21 mouse cellular contexts compared by ENCODE assay signal in genomic region chr12:99821309-99821934, GRCm38 (mm10).
A peak's percentile ranks its signal among the peaks of the same experiment; 100 is the strongest.
DNase-seq lines count a peak whose midpoint lies in the region; ATAC-seq and TF ChIP-seq lines count a peak whose summit lies in the region.
"Had no signal": no experiment of that assay in that cellular context is flagged by ENCODE, and none has a peak within 500 bp of the region (broad histone marks: within the 10 kb centered on the region; RNA-seq: fewer than 3 reads in every experiment).

No protein-coding gene starts in this region.

- H3K4me3 ChIP-seq in forebrain, embryonic 15.5 days = no peak overlapping the region
- no peak overlapping the region for H3K4me3 ChIP-seq in forebrain, embryonic 12.5 days (replicated peaks)
- H3K4me3 ChIP-seq in heart, postnatal 0 days (ENCODE audit: low read depth, low read length) = no peak overlapping the region
- H3K4me3 ChIP-seq in heart, embryonic 11.5 days (ENCODE audit: low read depth, low read length) = no peak overlapping the region
- H3K4me3 ChIP-seq: embryonic facial prominence, embryonic 13.5 days; midbrain, embryonic 15.5 days; myocyte; neural tube, embryonic 15.5 days had no signal

- 81% methylated on average over 12 of the region's 12 CpGs for WGBS in forebrain, embryonic 15.5 days
- WGBS in forebrain, embryonic 12.5 days = 89% methylated on average over 12 of the region's 12 CpGs
- WGBS in heart, postnatal 0 days = 67% methylated on average over 12 of the region's 12 CpGs
- 70% methylated on average over 12 of the region's 12 CpGs for WGBS in heart, embryonic 11.5 days (ENCODE audit: insufficient replicate concordance)

- no peaks in the 10 kb centered on the region for H3K9me3 ChIP-seq in forebrain, embryonic 15.5 days
- no peaks in the 10 kb centered on the region for H3K9me3 ChIP-seq in forebrain, embryonic 12.5 days
- H3K9me3 ChIP-seq in heart, postnatal 0 days (replicated peaks; ENCODE audit: control insufficient read depth, low read length) = no peaks in the 10 kb centered on the region
- H3K9me3 ChIP-seq in heart, embryonic 11.5 days (replicated peaks; ENCODE audit: control insufficient read depth, low read length) = no peaks in the 10 kb centered on the region
- H3K9me3 ChIP-seq: embryonic facial prominence, embryonic 13.5 days; midbrain, embryonic 15.5 days; neural tube, embryonic 15.5 days had no signal

- no peak for TF ChIP-seq EP300 in heart, postnatal 0 days (IDR thresholded peaks at IDR 0.05; ENCODE audit: low read depth)

- ATAC-seq in forebrain, embryonic 15.5 days (replicated peaks) = no peak
- no peak for ATAC-seq in forebrain, embryonic 12.5 days (ENCODE audit: low FRiP score)
- no peak for ATAC-seq in heart, postnatal 0 days (ENCODE audit: insufficient read depth, low read depth)
- no peak for ATAC-seq in heart, embryonic 11.5 days (replicated peaks; ENCODE audit: insufficient number of reproducible peaks, low FRiP score, low TSS enrichment)
- ATAC-seq in megakaryocyte progenitor cell, adult 5-6 weeks (replicated peaks; ENCODE audit: poor library complexity) = peak; percentile 31; the same call in 1 of the 2 replicates
- ATAC-seq: midbrain, embryonic 15.5 days had no signal

- peaks cover 16% of the 10 kb centered on the region; the same call in 1 of the 2 replicates for H3K4me1 ChIP-seq in forebrain, embryonic 15.5 days
- no peaks in the 10 kb centered on the region for H3K4me1 ChIP-seq in forebrain, embryonic 12.5 days
- peaks cover 3% of the 10 kb centered on the region; the same call in 1 of the 2 replicates for H3K4me1 ChIP-seq in heart, postnatal 0 days (ENCODE audit: control insufficient read depth, insufficient read depth)
- H3K4me1 ChIP-seq in heart, embryonic 11.5 days (ENCODE audit: control insufficient read depth, insufficient read depth, low read length) = no peaks in the 10 kb centered on the region
- H3K4me1 ChIP-seq: midbrain, embryonic 15.5 days had no signal

- intact Hi-C loops in gastrocnemius, postnatal 36 days (cut with DNase I) = no loop called here

- DNase-seq in heart, postnatal 0 days (ENCODE audit: low spot score) = no peak
- peak; percentile 50 for DNase-seq in thymus, postnatal 4 days
- no peak for DNase-seq in adrenal gland, postnatal 10 days
- no peak for DNase-seq in gastrocnemius, postnatal 36 days
- DNase-seq: cerebellum, adult 9-10 months; gastrocnemius, postnatal 10 days; kidney, adult 2 months; kidney, postnatal 36 days; layer of hippocampus, adult 9-11 months; lung, adult 18-20 months; right cerebral cortex, postnatal 25 days had no signal

- no peak for TF ChIP-seq CTCF in heart, postnatal 0 days (IDR thresholded peaks at IDR 0.05; ENCODE audit: low read depth)

- no peaks in the 10 kb centered on the region for H3K27me3 ChIP-seq in forebrain, embryonic 15.5 days
- H3K27me3 ChIP-seq in forebrain, embryonic 12.5 days = no peaks in the 10 kb centered on the region
- H3K27me3 ChIP-seq in heart, postnatal 0 days (ENCODE audit: control insufficient read depth, insufficient read depth, low read length) = no peaks in the 10 kb centered on the region
- no peaks in the 10 kb centered on the region for H3K27me3 ChIP-seq in heart, embryonic 11.5 days (ENCODE audit: control insufficient read depth, insufficient read depth, low read length)
- H3K27me3 ChIP-seq: embryonic facial prominence, embryonic 13.5 days; midbrain, embryonic 15.5 days; neural tube, embryonic 15.5 days had no signal

- H3K4me2 ChIP-seq in forebrain, embryonic 15.5 days (replicated peaks) = no peak overlapping the region
- H3K4me2 ChIP-seq in forebrain, embryonic 12.5 days = no peak overlapping the region
- H3K4me2 ChIP-seq in heart, postnatal 0 days (ENCODE audit: low read depth, low read length) = peak overlapping the region; percentile 30; the same call in 1 of the 2 replicates
- H3K4me2 ChIP-seq in heart, embryonic 11.5 days = no peak overlapping the region
- H3K4me2 ChIP-seq: embryonic facial prominence, embryonic 13.5 days; liver, embryonic 11.5 days; midbrain, embryonic 15.5 days; neural tube, embryonic 15.5 days had no signal

- no peak overlapping the region for H3K9ac ChIP-seq in forebrain, embryonic 15.5 days (replicated peaks)
- H3K9ac ChIP-seq in forebrain, embryonic 12.5 days = no peak overlapping the region
- no peak overlapping the region for H3K9ac ChIP-seq in heart, postnatal 0 days (replicated peaks; ENCODE audit: low read depth, low read length)
- H3K9ac ChIP-seq in heart, embryonic 11.5 days (ENCODE audit: low read depth, low read length) = no peak overlapping the region
- H3K9ac ChIP-seq: embryonic facial prominence, embryonic 13.5 days; midbrain, embryonic 15.5 days; neural tube, embryonic 15.5 days had no signal

- no peaks in the 10 kb centered on the region for H3K36me3 ChIP-seq in forebrain, embryonic 15.5 days
- H3K36me3 ChIP-seq in forebrain, embryonic 12.5 days (replicated peaks) = peaks cover 3% of the 10 kb centered on the region; the same call in 1 of the 2 replicates
- no peaks in the 10 kb centered on the region for H3K36me3 ChIP-seq in heart, postnatal 0 days (replicated peaks; ENCODE audit: control insufficient read depth, insufficient read depth, low read length)
- no peaks in the 10 kb centered on the region for H3K36me3 ChIP-seq in heart, embryonic 11.5 days (ENCODE audit: control insufficient read depth, insufficient read depth, low read length)
- H3K36me3 ChIP-seq: embryonic facial prominence, embryonic 13.5 days; midbrain, embryonic 15.5 days; neural tube, embryonic 15.5 days had no signal

- H3K27ac ChIP-seq in forebrain, embryonic 15.5 days (replicated peaks) = 0 out of 2 replicates have a peak overlapping the region, but pooled peaks have one; percentile 23
- H3K27ac ChIP-seq in forebrain, embryonic 12.5 days = no peak overlapping the region
- H3K27ac ChIP-seq in heart, postnatal 0 days (ENCODE audit: low read depth) = no peak overlapping the region
- H3K27ac ChIP-seq in heart, embryonic 11.5 days (ENCODE audit: low read depth, low read length) = no peak overlapping the region
- H3K27ac ChIP-seq: embryonic facial prominence, embryonic 13.5 days; midbrain, embryonic 15.5 days; neural tube, embryonic 15.5 days; stomach, postnatal 0 days had no signal
